Mouse (Mus musculus) megakaryocyte-erythroid progenitor cell, adult 5-6 weeks (primary cell): Measurements from ENCODE around the gene Rnf187. TPM values are rescaled to one million over a fixed set of nuclear protein-coding genes. Genes with fewer than 3 reads are reported as not detected.
A peak's percentile ranks its signal among the peaks of the same experiment; 100 is the strongest.

ENCODE experiments used
- ATAC-seq: replicated peaks from 2 replicates; pipeline ENCODE4 v1.8.0; 2016; ENCODE audit warnings: mild to moderate bottlenecking, inconsistent platforms; ENCODE audit not compliant: severe bottlenecking, poor library complexity, low FRiP score, low TSS enrichment
- total RNA-seq, 2 experiments: library from RNA; stranded (forward) in 1 of 2; stranded (reverse) in 1 of 2; fragments of 200-1000, 215-1000 nt in 1 of 2; fragments of >200 nt in 1 of 2; fragmentation: Nextera tagmentation in 1 of 2; gene quantifications; 2 replicates each; pipeline ENCODE4 v1.2.3; 2014 to 2017

Rnf187 gene
- total RNA-seq, 2 experiments from 2014 or later: 108 to 146 TPM

DNA sequence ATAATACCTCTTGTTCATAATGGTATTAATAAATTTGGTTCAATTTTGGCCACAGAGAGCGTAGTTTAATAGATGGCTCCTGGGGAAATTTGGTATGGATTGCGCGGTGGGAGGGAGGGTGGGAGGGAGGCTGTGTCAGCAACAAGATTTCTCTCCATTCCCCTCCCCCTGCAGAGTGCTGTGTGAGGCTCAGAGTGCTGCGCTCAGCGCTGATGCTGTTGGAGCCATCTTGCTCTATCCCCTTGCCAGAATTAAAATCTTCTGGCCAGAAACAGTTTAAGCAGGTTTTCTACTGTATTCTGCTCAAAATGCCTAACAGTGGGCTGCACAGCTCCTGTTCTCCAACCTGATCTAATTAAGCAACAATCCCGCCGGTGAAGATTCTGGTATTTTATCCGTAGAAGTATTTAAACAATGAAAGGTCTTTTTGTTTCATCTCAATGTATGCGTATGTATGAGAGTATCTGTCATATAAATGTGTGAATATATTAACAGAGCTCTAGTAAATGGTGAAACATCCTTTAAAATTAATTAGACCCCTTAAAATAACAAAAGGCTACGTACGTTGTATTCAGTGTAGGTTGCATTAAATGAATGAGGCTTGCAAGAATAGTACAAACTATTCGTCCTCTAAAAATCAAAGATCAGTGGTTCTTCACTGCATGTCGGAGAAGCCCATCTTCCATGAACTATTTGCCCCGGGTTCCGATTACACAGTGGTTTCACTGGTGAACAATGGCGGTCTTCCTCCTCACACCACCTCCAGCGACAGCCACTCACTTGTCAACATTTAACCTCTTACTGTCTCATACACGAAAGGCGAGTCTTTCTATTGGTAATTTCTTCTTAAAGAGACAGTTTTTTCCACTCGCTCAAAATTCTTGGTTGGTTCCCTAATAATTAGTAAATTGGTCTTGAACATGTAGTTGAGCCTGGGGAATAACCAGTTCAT lies 11.0 kb upstream of the Rnf187 start:
- ATAC-seq: no peak

DNA sequence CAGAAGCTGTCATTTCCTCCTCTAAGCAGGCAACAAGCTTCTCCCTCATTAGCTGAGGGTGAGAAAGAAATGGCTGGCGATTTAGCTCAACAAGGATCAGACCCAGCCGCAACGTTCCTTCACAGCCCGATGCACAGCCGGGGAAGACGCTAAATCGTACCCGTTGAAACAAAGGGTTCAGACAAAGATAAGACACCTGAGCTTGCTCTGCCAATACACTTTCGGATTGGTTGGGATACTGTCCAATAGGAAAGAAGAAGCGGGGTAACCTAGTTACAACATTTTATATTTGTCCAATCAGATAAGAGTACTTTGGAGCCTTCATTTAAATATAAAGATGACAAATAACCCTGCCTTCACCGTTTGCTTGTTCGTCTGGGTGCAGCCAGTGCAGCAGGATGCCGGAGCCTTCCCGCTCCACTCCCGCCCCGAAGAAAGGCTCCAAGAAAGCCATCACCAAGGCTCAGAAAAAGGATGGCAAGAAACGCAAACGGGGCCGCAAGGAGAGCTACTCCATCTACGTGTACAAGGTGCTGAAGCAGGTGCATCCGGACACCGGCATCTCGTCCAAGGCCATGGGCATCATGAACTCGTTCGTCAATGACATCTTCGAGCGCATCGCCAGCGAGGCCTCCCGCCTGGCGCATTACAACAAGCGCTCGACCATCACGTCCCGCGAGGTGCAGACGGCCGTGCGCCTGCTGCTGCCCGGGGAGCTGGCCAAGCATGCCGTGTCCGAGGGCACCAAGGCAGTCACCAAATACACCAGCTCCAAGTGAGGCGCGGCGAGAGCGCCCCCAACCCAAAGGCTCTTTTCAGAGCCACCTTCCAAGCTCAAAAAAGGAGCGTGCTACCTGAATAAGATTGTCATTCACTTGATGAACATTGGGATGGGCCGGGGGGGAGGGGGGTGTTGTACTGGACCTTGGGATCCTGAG lies 10.1 kb upstream of the Rnf187 start, which contains the start of gene Hist3h2ba:
TSS of gene Hist3h2ba (plus strand) at position 379 of the 938 bp plus-strand sequence.
- ATAC-seq: peak; percentile 80

DNA sequence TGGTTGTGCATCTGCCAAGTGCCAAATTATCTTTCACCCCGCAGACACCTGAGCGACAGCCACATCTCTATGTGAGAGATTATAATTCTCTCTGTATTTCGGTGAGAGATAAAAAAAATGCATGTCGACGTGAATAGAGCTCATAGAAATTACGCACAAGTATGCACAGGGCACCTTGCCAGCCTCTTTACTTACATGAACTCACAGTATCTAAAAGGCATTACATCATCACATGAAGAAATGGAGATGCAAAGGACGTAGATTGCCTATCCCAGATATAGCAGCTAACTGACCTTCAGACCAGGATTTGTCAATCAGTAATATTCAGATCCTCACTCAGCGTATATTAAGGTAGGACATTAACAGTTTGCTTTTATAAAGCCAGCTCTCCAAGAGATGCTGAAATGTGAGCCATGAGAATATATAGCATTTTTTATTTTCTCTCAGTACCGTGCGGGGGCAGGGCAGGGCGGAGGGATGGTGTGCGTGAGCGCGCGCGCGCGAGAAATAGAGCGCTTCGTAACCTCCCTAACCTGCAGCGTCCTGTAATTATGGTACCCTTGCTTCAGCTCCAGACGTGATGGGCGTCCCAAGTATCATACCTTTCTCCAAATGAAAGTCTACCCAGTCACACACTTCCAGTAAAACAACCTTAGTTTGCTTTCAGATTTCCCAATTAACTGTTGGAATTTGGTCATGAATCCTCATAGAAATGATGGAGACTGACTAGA lies 9.2 kb upstream of the Rnf187 start:
- ATAC-seq: peak; percentile 50

DNA sequence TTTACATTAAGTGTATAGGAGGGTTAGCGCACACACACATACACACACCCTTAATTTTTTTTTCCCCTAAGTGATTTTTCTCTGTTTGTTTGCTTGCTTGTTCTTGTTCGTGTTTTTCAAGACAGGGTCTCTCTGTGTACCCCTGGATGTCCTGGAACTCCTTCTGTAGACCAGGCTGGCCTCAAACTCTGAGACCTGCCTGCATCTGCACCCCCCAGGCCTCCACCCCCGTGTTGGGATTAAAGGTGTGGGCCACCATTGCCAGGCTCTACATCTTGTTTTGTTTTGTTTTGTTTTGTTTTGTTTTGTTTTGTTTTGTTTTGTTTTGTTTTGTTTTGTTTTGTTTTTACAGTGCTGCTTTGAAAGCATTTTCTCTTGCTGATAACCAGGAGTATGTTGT lies 8.6 kb upstream of the Rnf187 start:
- no peak for ATAC-seq

DNA sequence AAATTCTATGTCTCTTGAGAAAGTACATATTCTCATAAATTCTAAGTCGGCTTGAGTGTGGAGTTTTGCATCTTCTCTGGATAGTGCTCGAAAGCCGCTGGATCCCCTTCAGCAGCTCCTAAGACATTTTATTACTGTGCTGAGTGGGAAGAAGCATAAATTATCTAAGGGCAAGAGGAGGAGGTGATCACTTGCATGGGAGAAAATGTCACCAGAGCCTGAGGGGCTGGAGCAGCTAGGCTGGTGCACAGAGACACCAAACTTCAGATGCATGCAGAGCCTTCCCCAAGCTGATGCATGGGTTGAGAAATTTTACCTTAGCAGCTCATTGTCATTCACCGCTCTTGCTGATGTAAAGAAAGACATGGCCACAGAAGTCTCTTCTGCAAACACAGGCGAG lies 5.4 kb upstream of the Rnf187 start:
- ATAC-seq: no peak

DNA sequence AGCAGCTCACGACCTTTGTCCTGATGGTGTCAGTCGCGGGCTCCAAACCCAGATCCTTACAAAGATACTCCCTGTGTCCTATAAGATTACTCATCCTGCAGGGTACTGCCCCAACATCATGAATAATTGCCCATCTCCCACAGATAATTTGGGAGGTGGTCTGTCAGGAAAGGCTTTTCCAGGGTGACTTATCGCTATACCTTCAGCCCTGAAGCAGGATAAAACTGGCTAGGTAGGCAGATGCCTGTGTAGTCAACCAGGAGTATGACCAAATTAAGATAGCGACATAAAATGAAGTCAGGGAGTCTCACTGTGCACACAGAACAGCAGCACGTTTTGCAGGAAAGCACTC lies 348 bp upstream of the Rnf187 start:
- no peak for ATAC-seq

DNA sequence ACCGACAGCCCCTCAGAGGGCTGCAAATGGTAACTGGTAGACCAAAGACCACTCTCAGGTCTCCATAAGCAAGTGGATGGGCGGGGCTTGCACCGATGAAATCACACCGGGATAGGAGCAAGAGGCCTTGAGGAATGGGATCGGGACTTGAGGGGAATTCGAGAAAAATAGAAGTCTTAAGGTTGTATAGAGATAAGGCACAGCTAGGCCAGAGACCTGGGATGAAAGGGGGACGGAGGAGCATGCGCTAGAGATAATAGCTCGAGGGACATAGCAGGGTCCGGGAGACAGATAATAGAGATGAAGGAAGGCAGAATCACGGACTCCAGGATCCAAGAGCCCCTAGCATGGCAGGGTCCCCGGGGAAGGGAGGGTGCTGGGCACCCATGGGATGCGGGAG lies 807 bp downstream of the Rnf187 start:
- peak; percentile 27; the same call in 1 of the 2 replicates for ATAC-seq

DNA sequence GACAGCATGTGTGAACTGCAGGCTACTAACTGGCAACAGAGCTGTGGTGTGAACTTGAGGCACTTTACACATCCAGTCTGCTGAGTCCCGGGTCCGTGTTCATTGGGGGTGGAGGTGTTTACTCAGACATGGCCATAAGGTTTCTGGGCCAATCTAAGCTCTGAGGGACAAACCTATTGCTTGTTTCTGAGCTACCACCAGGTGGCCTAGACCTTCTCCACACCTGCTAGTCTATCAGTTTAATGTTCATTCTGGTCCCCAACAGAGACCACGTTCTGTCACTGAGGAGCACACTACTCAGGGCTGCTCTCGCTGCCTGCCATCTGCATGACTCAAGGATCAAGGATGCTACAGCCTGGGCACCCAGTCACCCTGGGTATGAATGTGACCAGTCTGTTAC lies 7.1 kb downstream of the Rnf187 start:
- ATAC-seq: 0 out of 2 replicates have a peak, but pooled peaks have one; percentile 20

DNA sequence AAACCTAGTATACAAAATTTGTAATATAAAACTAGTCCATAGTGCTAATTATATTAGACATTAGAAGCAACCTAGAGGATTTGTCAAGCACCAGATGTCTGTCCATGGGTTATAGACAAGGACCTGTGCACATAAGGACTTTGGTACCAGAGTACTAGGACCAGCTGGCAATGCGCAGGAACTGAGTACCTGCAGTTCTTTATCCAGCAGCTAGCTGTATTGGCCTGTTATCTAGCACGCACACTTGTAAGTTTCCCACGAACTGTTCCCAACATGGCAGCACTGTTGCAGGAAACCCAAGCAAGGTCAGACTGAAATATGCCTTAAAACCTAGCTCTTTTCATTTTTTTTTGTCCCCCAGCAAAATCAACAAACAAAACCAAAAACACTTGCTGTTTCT lies 8.5 kb downstream of the Rnf187 start:
- no peak for ATAC-seq

DNA sequence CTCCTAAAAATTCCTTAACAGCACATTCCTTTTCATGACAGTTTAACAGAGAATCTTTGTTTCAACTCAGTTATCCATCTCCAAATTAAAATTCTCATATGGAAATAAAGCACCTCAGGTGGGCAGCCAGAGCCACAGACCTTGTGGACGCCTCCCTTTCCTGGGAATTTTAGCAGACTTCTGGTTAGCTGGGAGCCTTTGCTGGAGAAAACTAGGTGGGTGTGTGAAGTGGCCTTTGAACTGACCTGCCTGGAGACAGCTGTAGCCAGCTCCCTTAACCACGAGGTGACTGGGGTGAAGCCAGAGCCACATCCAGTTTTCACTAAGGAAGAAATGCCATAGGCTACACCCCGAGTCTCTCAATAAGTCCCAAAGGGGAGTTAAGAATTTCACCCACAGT lies 9.1 kb downstream of the Rnf187 start:
- no peak for ATAC-seq

DNA sequence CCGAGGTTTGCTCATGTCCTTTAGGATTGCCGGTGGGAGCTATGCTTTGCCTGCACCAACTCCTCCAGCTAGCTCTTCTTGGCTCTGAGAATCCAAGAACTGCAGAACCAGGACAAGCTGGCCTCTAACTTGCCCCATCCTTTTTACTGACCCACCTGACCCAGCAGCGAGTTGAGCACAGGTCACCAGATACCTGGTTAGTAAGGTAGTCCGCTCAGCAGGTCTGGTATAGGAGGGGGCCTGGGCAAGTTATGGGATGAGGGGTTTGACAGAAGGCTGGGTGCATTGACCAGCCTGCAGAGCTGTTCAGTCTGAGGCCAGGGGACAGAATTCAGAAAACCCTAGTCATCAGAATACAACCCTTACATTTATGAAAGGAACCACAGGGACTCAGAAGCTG lies 9.7 kb downstream of the Rnf187 start:
- ATAC-seq: no peak

DNA sequence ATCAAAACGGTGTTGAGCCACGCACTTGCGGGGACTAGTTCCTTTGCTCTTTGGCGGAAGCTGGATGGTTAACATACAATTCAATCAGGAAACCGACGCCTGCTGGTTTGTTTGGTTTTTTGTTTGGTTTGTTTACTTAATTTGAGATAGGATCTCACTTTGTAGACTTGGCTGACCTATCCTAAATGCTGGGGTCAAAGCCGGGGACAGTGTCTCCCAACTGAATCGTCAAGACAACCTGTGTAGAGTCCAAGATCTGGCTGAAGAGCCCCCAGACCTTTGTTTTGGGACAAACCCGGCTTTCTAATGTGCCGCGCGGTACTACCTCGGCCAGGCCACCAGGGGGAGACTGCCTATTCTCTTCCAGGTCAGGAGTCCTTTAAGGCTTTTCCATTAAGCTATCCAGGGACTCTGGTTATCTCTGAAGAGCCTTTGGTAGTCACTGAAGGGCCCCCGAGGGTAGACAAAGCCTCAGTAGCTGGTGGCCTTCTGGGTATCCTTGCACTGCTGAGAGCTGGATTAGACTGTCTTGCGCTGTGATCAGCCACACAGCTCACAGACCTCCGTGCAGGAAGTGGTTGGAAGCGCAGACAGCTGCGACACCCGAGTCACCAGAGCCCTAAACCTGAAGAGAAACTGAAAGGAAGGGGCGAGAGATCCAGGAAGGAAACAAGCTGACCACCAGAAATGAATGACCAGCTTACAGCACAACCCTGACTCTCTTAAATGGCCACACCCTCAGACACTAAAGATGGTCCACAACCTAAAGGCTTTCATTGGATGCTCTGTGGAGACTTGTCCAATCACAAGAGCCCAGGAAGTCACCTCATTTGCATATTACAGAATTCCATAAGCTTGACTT lies 10.7 kb downstream of the Rnf187 start:
- ATAC-seq: peak; percentile 75

DNA sequence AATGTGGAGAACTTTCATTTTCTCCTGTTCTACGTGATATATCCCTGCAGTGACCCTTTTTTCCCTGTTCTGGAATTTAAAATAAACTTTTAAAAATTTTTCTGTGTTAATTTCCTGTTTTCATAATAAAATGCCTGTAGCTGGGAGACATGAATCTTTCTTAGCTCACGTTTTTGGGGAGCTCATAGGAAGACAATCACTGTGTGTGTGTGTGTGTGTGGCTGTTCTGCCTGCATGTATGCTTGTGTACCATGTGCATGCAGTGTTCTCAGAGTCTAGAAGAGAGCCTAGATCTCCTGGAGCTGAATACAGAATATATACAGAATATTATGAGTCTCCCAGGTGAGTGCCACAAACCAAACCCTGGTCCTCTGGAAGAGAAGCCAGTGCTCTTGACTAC lies 11.7 kb downstream of the Rnf187 start:
- ATAC-seq: no peak

DNA sequence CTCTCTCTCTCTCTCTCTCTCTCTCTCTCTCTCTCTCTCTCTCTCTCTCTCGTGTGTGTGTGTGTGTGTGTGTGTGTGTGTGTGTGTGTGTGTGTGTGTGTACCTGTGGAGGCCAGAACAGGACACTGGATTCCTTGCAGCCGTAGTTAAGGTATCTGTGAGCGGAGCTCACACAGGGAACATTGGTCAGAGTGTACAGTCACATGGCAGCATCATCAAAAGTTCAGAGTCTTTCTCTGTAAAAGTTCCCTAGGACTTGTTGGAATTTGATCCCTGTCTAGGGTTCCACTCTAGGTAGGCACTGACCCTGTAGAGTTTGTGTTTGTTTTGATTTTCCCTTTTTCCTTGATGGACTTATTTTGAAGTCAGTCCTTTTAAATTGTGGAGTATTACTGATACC lies 12.1 kb downstream of the Rnf187 start:
- ATAC-seq: no peak

DNA sequence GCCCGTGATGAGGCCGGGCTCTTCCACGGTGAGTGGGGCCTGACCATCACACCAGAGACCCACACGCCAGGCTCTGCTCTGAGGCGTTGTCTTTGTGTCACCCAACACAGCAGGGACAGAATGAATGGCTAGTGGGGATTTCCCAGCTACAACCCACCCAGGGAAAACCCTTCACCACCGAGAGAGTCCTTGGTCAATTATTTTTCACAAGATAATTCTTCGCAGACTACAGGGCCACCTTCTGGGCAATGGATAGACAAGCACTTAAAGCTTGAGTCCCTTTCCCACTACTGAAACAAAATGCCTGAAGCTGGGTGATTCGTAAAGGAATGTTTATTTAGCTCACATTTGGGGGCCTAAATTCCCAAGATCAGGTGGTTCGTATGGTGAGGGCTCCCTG lies 16.3 kb downstream of the Rnf187 start:
- ATAC-seq: no peak

DNA sequence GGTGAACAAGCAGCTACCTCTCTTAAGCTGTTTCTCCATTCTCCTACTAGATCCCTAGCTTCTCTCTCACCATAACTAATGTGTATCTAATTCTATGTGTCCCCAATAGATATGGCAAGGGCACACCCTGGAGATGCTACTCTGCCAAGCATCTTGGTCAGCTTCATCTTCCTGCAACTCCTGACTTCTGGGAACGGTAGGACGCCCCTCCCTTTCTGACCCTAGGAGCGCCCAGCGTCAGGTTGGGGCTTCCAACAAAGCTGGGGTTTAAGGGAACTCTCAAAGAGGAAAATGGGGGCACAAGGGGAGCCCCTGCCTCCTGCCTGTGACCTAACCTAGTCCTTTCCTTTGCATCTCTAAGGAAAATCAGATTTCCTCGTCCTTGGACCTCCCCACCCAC lies 20.0 kb downstream of the Rnf187 start:
- no peak for ATAC-seq

DNA sequence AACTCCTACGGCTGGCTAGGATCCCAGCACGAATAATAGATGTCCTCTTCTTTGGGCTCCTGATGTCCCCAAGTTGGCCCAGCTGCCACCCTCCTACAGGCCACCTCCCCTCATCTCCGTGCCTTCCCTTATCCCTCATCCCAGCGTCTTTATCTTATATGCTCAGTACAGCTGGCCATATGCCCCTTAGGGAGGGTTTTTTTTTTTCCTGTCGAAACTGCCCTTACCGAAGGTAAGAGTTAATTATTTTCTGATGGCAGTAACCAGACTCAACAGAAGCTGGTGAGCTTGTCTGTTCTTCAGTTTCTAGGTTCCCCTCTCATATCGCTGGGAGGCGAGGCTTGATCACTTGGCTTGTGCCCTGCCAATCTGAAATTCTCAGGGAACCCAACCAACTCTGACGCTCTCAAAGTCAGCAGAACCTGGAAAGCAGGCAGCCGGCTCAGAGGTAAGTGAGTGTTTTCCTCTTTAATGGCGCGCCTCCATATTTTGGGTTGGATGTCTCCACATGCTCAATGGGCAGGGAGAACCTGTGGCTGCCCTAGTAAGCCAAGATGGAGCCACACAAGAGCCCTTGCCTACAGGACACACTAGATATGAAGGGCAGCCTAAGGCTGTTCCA lies 20.9 kb downstream of the Rnf187 start, which contains the start of gene Btnl10:
TSS of gene Btnl10 (plus strand) at position 164 of the 622 bp plus-strand sequence.
- ATAC-seq: peak; percentile 83
